Mouse (Mus musculus) liver, postnatal 0 days (tissue): Measurements from ENCODE around the gene Smurf1. TPM values are rescaled to one million over a fixed set of nuclear protein-coding genes. Genes with fewer than 3 reads are reported as not detected.

Experiments
- ATAC-seq: fragments of 200-750 bp; cut with Nextera tagmentation; 2 replicates; pipeline ENCODE4 v1.8.0; 2017; ENCODE audit warnings: mild to moderate bottlenecking, moderate library complexity
- DNase-seq: peaks from one replicate; pipeline ENCODE4 v3.0.0-alpha.2; 2016
- H3K27ac ChIP-seq: fragments of 300-500 bp; sonication (generic); 2 replicates; pipeline ENCODE4 v1.5.1; 2014; ENCODE audit warnings: antibody characterized with exemption, moderate library complexity, mild to moderate bottlenecking, low read depth
- H3K27me3 ChIP-seq: fragments of 300-500 bp; sonication (generic); 2 replicates; pipeline ENCODE4 v1.6.1; 2014; ENCODE audit warnings: low read length, control low read depth, mixed read lengths; ENCODE audit not compliant: insufficient read depth
- H3K36me3 ChIP-seq: fragments of 300-500 bp; sonication (generic); replicated peaks from 2 replicates; pipeline ENCODE4 v1.6.1; 2014; ENCODE audit warnings: mild to moderate bottlenecking, control low read depth, low read length, moderate library complexity, mixed read lengths; ENCODE audit not compliant: insufficient read depth
- H3K4me1 ChIP-seq: fragments of 300-500 bp; sonication (generic); 2 replicates; pipeline ENCODE4 v1.6.1; 2014; ENCODE audit warnings: antibody characterized with exemption, mild to moderate bottlenecking, control low read depth; ENCODE audit not compliant: insufficient read depth
- H3K4me2 ChIP-seq: fragments of 300-500 bp; sonication (generic); 2 replicates; pipeline ENCODE4 v1.6.1; 2014; ENCODE audit warnings: low read depth, mild to moderate bottlenecking, low read length, moderate library complexity, mixed read lengths
- H3K4me3 ChIP-seq: fragments of 300-500 bp; sonication (generic); 2 replicates; pipeline ENCODE4 v1.5.1; 2014; ENCODE audit warnings: low read depth, low read length
- H3K9ac ChIP-seq: fragments of 300-500 bp; sonication (generic); replicated peaks from 2 replicates; pipeline ENCODE4 v1.6.1; 2014; ENCODE audit warnings: mild to moderate bottlenecking, moderate library complexity
- H3K9me3 ChIP-seq: fragments of 300-500 bp; sonication (generic); 2 replicates; pipeline ENCODE4 v1.6.1; 2016; ENCODE audit warnings: mild to moderate bottlenecking, control low read depth, low read length, mixed read lengths
- CTCF ChIP-seq: sonication (generic); IDR thresholded peaks from 2 replicates; pipeline ENCODE4 v1.5.1; 2016; ENCODE audit warnings: antibody characterized with exemption, low read depth
- EP300 ChIP-seq: IDR thresholded peaks from 2 replicates; pipeline ENCODE4 v1.6.1; 2016; ENCODE audit warnings: antibody characterized with exemption, low read depth, mild to moderate bottlenecking
- WGBS: fragments of 180-500 bp; shearing (Covaris S2); extraction: QIAGEN DNeasy Blood & Tissue Kit; methylation state at CpG from one replicate; pipeline ENCODE4 v1.1.7; 2014; ENCODE audit not compliant: insufficient replicate concordance; 5-methylcytosine and 5-hydroxymethylcytosine counted together
- polyA plus RNA-seq: library from polyadenylated mRNA; unstranded; fragments of >200 nt; fragmentation: Nextera tagmentation; extraction: Ambion mirVana; gene quantifications from 2 replicates; pipeline ENCODE4 v1.2.1, GENCODE M21; 2015

Gene Smurf1
- polyA plus RNA-seq, 1 experiment from 2014 or later, result 2.2 TPM

GRCm38 (mm10) chr5:144897881-144898280 lies 67.8 kb downstream of the Smurf1 start:
- 82% methylated on average over 7 of the region's 7 CpGs for WGBS
- no peak for DNase-seq
- H3K36me3 ChIP-seq, result peaks cover 23% of the 10 kb centered on the region
- TF ChIP-seq CTCF, result no peak
- TF ChIP-seq EP300, result no peak
- no peak for ATAC-seq
- H3K27ac ChIP-seq, result no peak overlapping the region
- no peak overlapping the region for H3K4me2 ChIP-seq
- H3K9me3 ChIP-seq, result no peaks in the 10 kb centered on the region
- no peaks in the 10 kb centered on the region for H3K27me3 ChIP-seq
- no peak overlapping the region for H3K9ac ChIP-seq
- no peaks in the 10 kb centered on the region for H3K4me1 ChIP-seq
- H3K4me3 ChIP-seq, result no peak overlapping the region

- no peaks in the 10 kb centered on the region for H3K4me1 ChIP-seq
- no peak for TF ChIP-seq CTCF
- TF ChIP-seq EP300, result no peak
- no peak overlapping the region for H3K4me2 ChIP-seq
- H3K27me3 ChIP-seq, result no peaks in the 10 kb centered on the region
- no peak for DNase-seq
- H3K9ac ChIP-seq, result no peak overlapping the region
- no peak overlapping the region for H3K4me3 ChIP-seq
- H3K36me3 ChIP-seq, result peaks cover 35% of the 10 kb centered on the region
- no peak overlapping the region for H3K27ac ChIP-seq
- no peak for ATAC-seq
- WGBS, result 84% methylated on average over 11 of the region's 11 CpGs
- H3K9me3 ChIP-seq, result no peaks in the 10 kb centered on the region
These were observed 74.4 kb downstream of the Smurf1 start for GRCm38 (mm10) chr5:144891276-144891675.

GRCm38 (mm10) chr5:144885968-144886650 lies 79.5 kb downstream of the Smurf1 start:
- no peak overlapping the region for H3K4me2 ChIP-seq
- TF ChIP-seq EP300 (no peak), CTCF (no peak)
- DNase-seq (no peak), ATAC-seq (peak; percentile 88)
- no peak overlapping the region for H3K4me3 ChIP-seq
- H3K9ac ChIP-seq, result no peak overlapping the region
- no peaks in the 10 kb centered on the region for H3K4me1 ChIP-seq
- H3K36me3 ChIP-seq, result peaks cover 36% of the 10 kb centered on the region
- H3K9me3 ChIP-seq, result no peaks in the 10 kb centered on the region
- peak overlapping the region; percentile 63 for H3K27ac ChIP-seq
- 66% methylated on average over 9 of the region's 9 CpGs for WGBS
- H3K27me3 ChIP-seq, result no peaks in the 10 kb centered on the region

- Histone ChIP-seq H3K27me3 (no peaks in the 10 kb centered on the region), H3K9me3 (no peaks in the 10 kb centered on the region), H3K27ac (no peak overlapping the region), H3K4me3 (no peak overlapping the region), H3K36me3 (peaks cover 39% of the 10 kb centered on the region), H3K4me2 (no peak overlapping the region), H3K9ac (no peak overlapping the region), H3K4me1 (no peaks in the 10 kb centered on the region)
- DNase-seq (no peak), ATAC-seq (no peak)
- no peak for TF ChIP-seq EP300
- TF ChIP-seq CTCF, result peak; percentile 59
- 71% methylated on average over 13 of the region's 13 CpGs for WGBS
These were observed 80.9 kb downstream of the Smurf1 start for GRCm38 (mm10) chr5:144884629-144885217.

GRCm38 (mm10) chr5:144881670-144882399 lies 83.8 kb downstream of the Smurf1 start:
- no peak overlapping the region for H3K4me3 ChIP-seq
- no peak for TF ChIP-seq CTCF
- H3K9me3 ChIP-seq, result no peaks in the 10 kb centered on the region
- no peak overlapping the region for H3K4me2 ChIP-seq
- H3K27ac ChIP-seq, result no peak overlapping the region
- no peak for ATAC-seq
- H3K9ac ChIP-seq, result no peak overlapping the region
- no peaks in the 10 kb centered on the region for H3K4me1 ChIP-seq
- peaks cover 26% of the 10 kb centered on the region for H3K36me3 ChIP-seq
- H3K27me3 ChIP-seq, result no peaks in the 10 kb centered on the region
- 75% methylated on average over 14 of the region's 14 CpGs for WGBS
- DNase-seq, result no peak

- no peak for ATAC-seq
- WGBS, result 83% methylated on average over 15 of the region's 15 CpGs
These were observed 88.6 kb downstream of the Smurf1 start for GRCm38 (mm10) chr5:144877021-144877420.

More at GRCm38 (mm10) chr5:144877021-144877420, 88.6 kb downstream of the Smurf1 start:
- Histone ChIP-seq H3K4me1 (peaks cover 3% of the 10 kb centered on the region; the same call in 1 of the 2 replicates), H3K4me2 (no peak overlapping the region), H3K27me3 (no peaks in the 10 kb centered on the region), H3K27ac (no peak overlapping the region), H3K9ac (no peak overlapping the region), H3K36me3 (peaks cover 12% of the 10 kb centered on the region), H3K9me3 (no peaks in the 10 kb centered on the region), H3K4me3 (no peak overlapping the region)
- no peak for DNase-seq
- TF ChIP-seq EP300, result no peak
- TF ChIP-seq CTCF, result no peak
